Mouse (Mus musculus): ENCODE data around the gene Ube2z. TPM values are rescaled to one million over a fixed set of nuclear protein-coding genes. Genes with fewer than 3 reads are reported as not detected.

Gene Ube2z
- polyA plus RNA-seq, 1 experiment from 2014 or later, result 29.1 TPM

GRCm38 (mm10) chr11:96005403-96006271, 59.6 kb downstream of the Ube2z start, which contains the start of gene Igf2bp1:
Gene Igf2bp1, minus strand, starts transcription at chr11:96005940.
- ATAC-seq (replicated peaks; ENCODE audit: extremely low read depth, insufficient read depth, low FRiP score), result peak; percentile 61
- Histone ChIP-seq H3K27ac (ENCODE audit: low read length) (peak within 1 kb of the TSS; percentile 90), H3K4me3 (ENCODE audit: low read length) (peak within 1 kb of the TSS; percentile 83), H3K4me2 (ENCODE audit: low read depth, low read length) (peak within 1 kb of the TSS; percentile 99), H3K27me3 (ENCODE audit: control insufficient read depth, insufficient read depth, low read length) (no peaks in the 10 kb centered on the region), H3K4me1 (ENCODE audit: control insufficient read depth, insufficient read depth, low read length) (peaks cover 36% of the 10 kb centered on the region), H3K9me3 (replicated peaks; ENCODE audit: control insufficient read depth, low read length) (no peaks in the 10 kb centered on the region), H3K9ac (ENCODE audit: low read length) (peak within 1 kb of the TSS; percentile 95), H3K36me3 (ENCODE audit: control insufficient read depth, insufficient read depth) (no peaks in the 10 kb centered on the region)
- WGBS, result under 1% methylated on average over 70 of the region's 74 CpGs

GRCm38 (mm10) chr11:96004793-96005402, 60.3 kb downstream of the Ube2z start:
- H3K4me2 ChIP-seq (ENCODE audit: low read depth, low read length), result peak overlapping the region; percentile 99
- ATAC-seq (replicated peaks; ENCODE audit: extremely low read depth, insufficient read depth, low FRiP score), result peak; percentile 56
- WGBS, result under 1% methylated on average over 49 of the region's 57 CpGs

GRCm38 (mm10) chr11:96003969-96004792, 61.0 kb downstream of the Ube2z start:
- peak overlapping the region; percentile 95 for H3K9ac ChIP-seq (ENCODE audit: low read length)
- no peaks in the 10 kb centered on the region for H3K27me3 ChIP-seq (ENCODE audit: control insufficient read depth, insufficient read depth, low read length)
- peak overlapping the region; percentile 83 for H3K4me3 ChIP-seq (ENCODE audit: low read length)
- peaks cover 36% of the 10 kb centered on the region for H3K4me1 ChIP-seq (ENCODE audit: control insufficient read depth, insufficient read depth, low read length)
- under 1% methylated on average over 32 of the region's 32 CpGs for WGBS
- no peaks in the 10 kb centered on the region for H3K9me3 ChIP-seq (replicated peaks; ENCODE audit: control insufficient read depth, low read length)
- peak overlapping the region; percentile 99 for H3K4me2 ChIP-seq (ENCODE audit: low read depth, low read length)
- H3K36me3 ChIP-seq (ENCODE audit: control insufficient read depth, insufficient read depth), result no peaks in the 10 kb centered on the region
- peak overlapping the region; percentile 90 for H3K27ac ChIP-seq (ENCODE audit: low read length)
- no peak for ATAC-seq (replicated peaks; ENCODE audit: extremely low read depth, insufficient read depth, low FRiP score)

More at GRCm38 (mm10) chr11:96004793-96005402, 60.3 kb downstream of the Ube2z start:
- H3K27ac ChIP-seq (ENCODE audit: low read length), result peak overlapping the region; percentile 90
- peak overlapping the region; percentile 83 for H3K4me3 ChIP-seq (ENCODE audit: low read length)
- H3K9me3 ChIP-seq (replicated peaks; ENCODE audit: control insufficient read depth, low read length), result no peaks in the 10 kb centered on the region
- H3K36me3 ChIP-seq (ENCODE audit: control insufficient read depth, insufficient read depth), result no peaks in the 10 kb centered on the region
- H3K27me3 ChIP-seq (ENCODE audit: control insufficient read depth, insufficient read depth, low read length), result no peaks in the 10 kb centered on the region
- H3K9ac ChIP-seq (ENCODE audit: low read length), result peak overlapping the region; percentile 95
- peaks cover 36% of the 10 kb centered on the region for H3K4me1 ChIP-seq (ENCODE audit: control insufficient read depth, insufficient read depth, low read length)

GRCm38 (mm10) chr11:96003100-96003900, 61.9 kb downstream of the Ube2z start:
- Histone ChIP-seq H3K27me3 (ENCODE audit: control insufficient read depth, insufficient read depth, low read length) (no peaks in the 10 kb centered on the region), H3K9ac (ENCODE audit: low read length) (peak overlapping the region; percentile 95), H3K36me3 (ENCODE audit: control insufficient read depth, insufficient read depth) (no peaks in the 10 kb centered on the region), H3K9me3 (replicated peaks; ENCODE audit: control insufficient read depth, low read length) (no peaks in the 10 kb centered on the region), H3K4me2 (ENCODE audit: low read depth, low read length) (peak overlapping the region; percentile 99), H3K27ac (ENCODE audit: low read length) (no peak overlapping the region; the same call in 1 of the 2 replicates), H3K4me1 (ENCODE audit: control insufficient read depth, insufficient read depth, low read length) (peaks cover 36% of the 10 kb centered on the region), H3K4me3 (ENCODE audit: low read length) (peak overlapping the region; percentile 42)
- WGBS, result 7% methylated on average over 12 of the region's 12 CpGs
- ATAC-seq (replicated peaks; ENCODE audit: extremely low read depth, insufficient read depth, low FRiP score), result no peak

Other genes starting within 250 kb of the Ube2z start
- gene Phospho1, start 240.9 kb downstream of the Ube2z start, polyA plus RNA-seq (2015; fragmentation: Nextera tagmentation; extraction: Ambion mirVana), result 3.2 and 3.3 TPM in 2 replicates
- 30.3 and 34.7 TPM in 2 replicates for gene Gngt2, start 228.2 kb downstream of the Ube2z start, polyA plus RNA-seq (2015; fragmentation: Nextera tagmentation; extraction: Ambion mirVana)
- 19.6 and 28.0 TPM in 2 replicates for gene Abi3, start 222.9 kb downstream of the Ube2z start, polyA plus RNA-seq (2015; fragmentation: Nextera tagmentation; extraction: Ambion mirVana)
- gene B4galnt2, start 150.5 kb downstream of the Ube2z start, polyA plus RNA-seq (2015; fragmentation: Nextera tagmentation; extraction: Ambion mirVana), result 0.61 and 1.1 TPM in 2 replicates
- gene Igf2bp1, start 59.4 kb downstream of the Ube2z start, polyA plus RNA-seq (2015; fragmentation: Nextera tagmentation; extraction: Ambion mirVana), result 21.1 and 24.6 TPM in 2 replicates
- not detected in 2 replicates for gene Gip, start 40.8 kb downstream of the Ube2z start, polyA plus RNA-seq (2015; fragmentation: Nextera tagmentation; extraction: Ambion mirVana)
- gene Snf8, start 30.5 kb downstream of the Ube2z start, polyA plus RNA-seq (2015; fragmentation: Nextera tagmentation; extraction: Ambion mirVana), result 69.3 and 72.0 TPM in 2 replicates
- gene Atp5g1, start 10.3 kb upstream of the Ube2z start, polyA plus RNA-seq (2015; fragmentation: Nextera tagmentation; extraction: Ambion mirVana), result 2,218 and 2,299 TPM in 2 replicates
- gene Calcoco2, start 46.6 kb upstream of the Ube2z start, polyA plus RNA-seq (2015; fragmentation: Nextera tagmentation; extraction: Ambion mirVana), result 0.11 TPM in 1 of 2 replicates, not detected in the other
- gene Ttll6, start 68.4 kb upstream of the Ube2z start, polyA plus RNA-seq (2015; fragmentation: Nextera tagmentation; extraction: Ambion mirVana), result 0.13 and 0.24 TPM in 2 replicates
- 0.08 TPM in 1 of 2 replicates, not detected in the other for gene Hoxb13, start 128.9 kb upstream of the Ube2z start, polyA plus RNA-seq (2015; fragmentation: Nextera tagmentation; extraction: Ambion mirVana)
- gene Hoxb9, start 206.1 kb upstream of the Ube2z start, polyA plus RNA-seq (2015; fragmentation: Nextera tagmentation; extraction: Ambion mirVana), result 0.10 TPM in 1 of 2 replicates, not detected in the other
- gene Hoxb8, start 216.5 kb upstream of the Ube2z start, polyA plus RNA-seq (2015; fragmentation: Nextera tagmentation; extraction: Ambion mirVana), result not detected in 2 replicates
- gene Hoxb7, start 221.2 kb upstream of the Ube2z start, polyA plus RNA-seq (2015; fragmentation: Nextera tagmentation; extraction: Ambion mirVana), result 0.31 and 0.43 TPM in 2 replicates
- 0.51 TPM in 1 of 2 replicates, not detected in the other for gene Hoxb6, start 227.1 kb upstream of the Ube2z start, polyA plus RNA-seq (2015; fragmentation: Nextera tagmentation; extraction: Ambion mirVana)
- 0.76 and 2.8 TPM in 2 replicates for gene Hoxb5, start 237.9 kb upstream of the Ube2z start, polyA plus RNA-seq (2015; fragmentation: Nextera tagmentation; extraction: Ambion mirVana)

Data from heart, embryonic 16.5 days (tissue).